Mouse (Mus musculus) granulocyte monocyte progenitor cell, adult 5-6 weeks (primary cell): Measurements from ENCODE around the gene Fbrs. TPM values are rescaled to one million over a fixed set of nuclear protein-coding genes. Genes with fewer than 3 reads are reported as not detected.
"Not testable (repeated sequence)": the region's sequence is repeated elsewhere in the genome, so short reads cannot be mapped to it uniquely, and the experiment has no call there.

ENCODE experiments used
- ATAC-seq: replicated peaks from 2 replicates; pipeline ENCODE4 v1.8.0; 2016; ENCODE audit warnings: mild to moderate bottlenecking, moderate TSS enrichment, inconsistent platforms; ENCODE audit not compliant: poor library complexity, severe bottlenecking
- total RNA-seq, 2 experiments: library from RNA; stranded (forward) in 1 of 2; stranded (reverse) in 1 of 2; fragments of 200-712, 200-1000 nt in 1 of 2; fragments of >200 nt in 1 of 2; fragmentation: Nextera tagmentation in 1 of 2; gene quantifications; 2 replicates each; pipeline ENCODE4 v1.2.3; 2014 to 2017

Fbrs gene
- total RNA-seq, 2 experiments from 2014 or later, result 21.9 to 132 TPM

DNA sequence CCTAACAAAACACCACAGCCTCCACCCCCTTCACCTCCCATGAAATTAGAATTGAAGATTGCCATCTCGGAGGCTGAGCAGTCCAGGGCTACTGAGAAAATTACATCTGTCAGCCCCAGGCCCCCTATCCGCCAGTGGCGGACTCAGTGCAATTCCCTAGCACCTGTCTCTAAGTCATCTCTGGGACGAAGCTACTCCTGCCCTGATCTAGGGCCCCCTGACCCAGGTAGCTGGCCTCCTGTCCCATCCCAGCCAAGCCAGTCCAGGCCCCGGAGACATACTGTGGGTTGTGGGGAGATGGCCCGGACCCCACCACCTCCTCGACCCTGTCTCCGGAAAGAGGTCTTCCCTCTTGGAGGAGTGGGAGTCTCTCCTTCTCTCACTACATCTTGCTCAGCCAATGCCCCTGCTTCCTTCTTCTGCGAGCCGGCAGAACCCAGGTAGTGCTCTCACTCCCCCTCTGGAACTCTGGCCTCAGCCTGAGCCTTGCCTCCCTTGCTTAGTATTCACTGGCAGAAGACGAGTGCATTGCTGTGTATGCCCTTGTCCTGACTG lies 3.7 kb upstream of the Fbrs start:
- no peak for ATAC-seq

DNA sequence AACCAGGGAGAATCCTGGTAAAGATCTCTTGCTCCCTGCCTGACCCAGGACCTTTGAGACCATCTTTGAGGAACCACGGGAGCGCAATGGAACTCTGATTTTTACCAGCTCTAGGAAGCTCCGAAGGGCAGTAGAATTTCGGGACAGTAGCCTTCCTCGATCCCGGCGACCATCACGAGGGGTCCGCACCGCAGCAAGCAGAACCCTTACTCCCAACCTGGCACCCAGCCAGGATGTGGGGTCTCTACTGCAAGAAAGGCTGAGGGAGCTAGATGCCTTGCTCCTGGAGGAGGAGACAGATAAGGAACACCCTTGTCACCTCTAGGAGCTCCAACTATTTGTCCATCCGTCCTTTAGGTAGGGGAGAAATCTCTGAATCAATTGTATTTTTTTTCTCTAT lies 2.7 kb upstream of the Fbrs start:
- ATAC-seq, result no peak

- ATAC-seq, result no peak
Observed at GRCm38 (mm10) chr7:127476855-127477254, 2.1 kb upstream of the Fbrs start.

DNA sequence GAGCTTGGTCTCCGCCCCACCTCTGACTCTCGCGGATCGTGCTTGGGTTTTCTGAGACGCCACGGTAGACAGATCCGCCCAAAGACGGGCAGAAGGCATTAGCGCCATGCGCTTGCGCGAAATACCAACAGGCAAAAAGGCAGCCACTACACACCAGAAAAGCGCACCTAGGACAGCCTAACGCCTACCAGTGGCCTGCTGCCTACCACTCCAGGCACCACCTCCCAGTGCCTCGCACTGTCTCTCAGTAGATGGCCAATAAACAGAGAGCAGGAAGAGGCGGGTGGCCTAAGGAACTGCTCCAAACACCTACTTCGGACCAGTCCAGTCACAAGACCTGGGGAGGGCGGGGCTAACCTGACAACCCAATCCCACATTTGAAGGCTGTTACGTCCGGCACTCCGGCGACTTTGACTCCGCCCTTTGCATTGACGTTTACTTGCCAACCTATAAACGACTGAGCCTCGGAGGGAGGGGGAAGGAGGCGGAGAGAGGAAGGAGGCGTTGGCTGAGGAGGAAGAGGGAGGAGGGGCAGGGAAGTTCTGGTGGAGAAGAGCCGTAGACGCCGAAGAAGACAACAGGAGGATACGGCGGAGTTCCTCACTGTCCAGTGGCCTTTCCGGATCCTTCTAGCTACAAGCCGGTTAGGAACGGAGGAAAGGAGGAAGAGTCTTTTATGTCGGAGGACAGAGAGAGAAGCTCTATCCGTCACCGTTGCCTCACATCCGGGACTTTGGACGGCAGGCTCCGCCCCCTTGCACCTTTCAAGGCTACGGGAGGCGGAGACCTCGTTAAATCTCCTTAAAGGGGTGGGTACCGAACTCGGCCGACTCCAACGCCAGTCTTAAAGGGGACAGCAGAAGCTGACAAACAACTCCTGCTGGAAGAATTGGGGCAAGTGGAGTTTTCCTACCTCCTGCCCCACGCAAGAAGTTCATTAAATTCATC lies 1.0 kb upstream of the Fbrs start:
- ATAC-seq, result peak; percentile 74

- no peak for ATAC-seq
Observed at GRCm38 (mm10) chr7:127479318-127480225, 573 bp downstream of the Fbrs start.

- peak; percentile 24 for ATAC-seq
Observed at GRCm38 (mm10) chr7:127480321-127480720, 1.3 kb downstream of the Fbrs start.

DNA sequence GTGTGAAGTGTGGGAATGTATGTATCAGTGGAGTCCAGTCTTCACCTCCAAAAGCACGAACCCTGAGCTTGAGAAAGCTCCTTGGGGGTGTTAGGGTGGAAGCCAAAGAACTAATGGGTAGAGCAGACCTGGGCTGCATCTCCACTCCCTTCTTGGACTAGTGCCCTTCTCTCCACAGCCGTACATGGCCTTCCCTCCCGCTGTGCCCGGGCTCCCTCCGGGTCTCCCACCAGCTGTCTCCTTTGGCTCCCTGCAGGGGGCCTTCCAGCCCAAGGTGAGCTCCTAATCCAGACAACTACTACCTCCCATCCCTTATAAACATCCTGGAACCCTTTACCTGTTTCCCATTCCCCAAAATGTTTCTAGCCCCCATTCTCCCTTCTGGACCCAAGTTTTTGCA lies 6.4 kb downstream of the Fbrs start:
- no peak for ATAC-seq

DNA sequence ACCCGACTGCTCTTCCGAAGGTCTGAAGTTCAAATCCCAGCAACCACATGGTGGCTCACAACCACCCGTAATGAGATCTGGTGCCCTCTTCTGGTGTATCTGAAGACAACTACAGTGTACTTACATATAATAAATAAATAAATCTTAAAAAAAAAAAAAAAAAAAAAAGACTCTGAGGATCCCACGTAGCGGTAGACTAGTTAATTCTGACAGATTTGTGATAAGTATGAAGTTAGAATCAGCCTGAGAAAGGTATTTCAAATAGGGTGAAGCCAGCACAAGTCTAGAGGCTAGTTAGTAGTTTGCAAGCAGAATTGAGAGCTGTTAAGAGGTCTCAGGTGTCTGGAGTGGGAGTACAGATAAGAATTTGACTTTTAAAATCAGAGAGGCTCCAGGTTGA lies 9.4 kb downstream of the Fbrs start:
- not testable (repeated sequence) for ATAC-seq

DNA sequence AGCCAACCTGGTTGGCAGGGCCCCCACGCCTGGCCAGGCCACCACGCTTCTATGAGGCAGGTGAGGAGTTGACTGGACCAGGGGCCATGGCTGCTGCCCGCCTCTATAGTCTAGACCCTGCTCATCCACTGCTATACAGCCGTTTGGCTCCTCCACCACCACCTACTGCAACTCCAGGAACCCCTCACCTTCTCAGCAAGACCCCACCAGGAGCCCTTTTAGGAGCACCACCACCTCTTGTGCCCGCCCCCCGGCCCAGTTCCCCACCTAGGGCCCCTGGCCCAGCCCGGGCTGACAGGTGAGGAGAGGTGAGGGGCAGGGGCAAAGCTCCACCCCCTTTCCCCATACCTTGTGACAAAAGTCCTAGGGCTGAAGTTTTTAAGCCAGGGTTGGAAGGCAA lies 11.0 kb downstream of the Fbrs start:
- ATAC-seq, result no peak

GRCm38 (mm10) chr7:127491846-127492245 lies 12.8 kb downstream of the Fbrs start:
- no peak for ATAC-seq

DNA sequence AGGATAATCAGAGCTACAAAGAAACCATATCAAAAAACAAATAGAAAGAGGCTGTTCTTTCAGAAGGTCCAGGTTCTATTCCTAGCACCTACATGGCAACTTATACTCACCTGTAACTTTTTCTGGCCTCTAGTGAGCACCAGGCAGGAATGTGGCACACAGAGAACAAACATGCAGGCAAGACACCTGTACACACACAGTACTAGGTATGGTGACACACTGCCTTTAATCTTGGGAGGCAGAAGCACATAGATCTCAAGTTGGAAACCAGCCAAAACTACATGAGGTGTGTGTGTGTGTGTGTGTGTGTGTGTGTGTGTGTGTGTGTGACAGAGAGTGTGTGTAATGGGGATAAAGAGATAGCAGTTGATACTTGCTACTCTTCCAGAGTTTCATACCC lies 15.6 kb downstream of the Fbrs start:
- ATAC-seq, result no peak

GRCm38 (mm10) chr7:127497382-127497781 lies 18.4 kb downstream of the Fbrs start:
- ATAC-seq, result no peak

- no peak for ATAC-seq
Observed at GRCm38 (mm10) chr7:127498407-127498806, 19.4 kb downstream of the Fbrs start.

DNA sequence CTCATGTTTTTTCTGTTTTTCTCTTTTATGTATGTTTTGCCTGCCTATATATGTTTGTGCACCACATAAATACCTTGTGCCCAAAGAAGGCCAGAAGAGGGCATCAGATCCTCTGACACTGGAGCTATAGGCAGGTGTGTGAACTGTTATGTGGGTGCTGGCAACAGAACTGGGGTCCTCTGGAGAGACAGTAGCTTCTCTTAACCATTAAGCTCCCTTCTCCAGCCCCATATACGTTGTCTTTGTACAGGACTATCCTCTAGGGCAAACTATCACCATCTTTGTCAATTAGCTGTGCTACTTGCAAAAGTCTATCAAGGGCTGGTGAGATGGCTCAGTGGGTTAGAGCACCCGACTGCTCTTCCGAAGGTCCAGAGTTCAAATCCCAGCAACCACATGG lies 29.3 kb downstream of the Fbrs start:
- ATAC-seq, result no peak

DNA sequence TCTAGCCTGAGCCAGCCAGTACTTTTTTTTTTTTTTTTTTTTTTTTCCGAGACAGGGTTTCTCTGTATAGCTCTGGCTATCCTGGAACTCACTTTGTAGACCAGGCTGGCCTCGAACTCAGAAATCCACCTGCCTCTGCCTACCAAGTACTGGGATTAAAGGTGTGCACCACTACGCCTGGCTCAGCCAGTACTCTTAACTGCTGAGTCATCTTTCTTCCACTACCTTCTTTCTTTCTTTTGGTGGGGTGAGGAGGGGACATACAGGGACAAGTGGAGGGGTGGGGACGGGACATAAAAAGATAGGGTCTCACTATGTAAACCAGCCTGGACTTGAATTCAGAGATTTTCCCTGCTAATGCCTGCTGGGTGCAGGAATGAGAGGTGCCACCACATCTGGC lies 30.8 kb downstream of the Fbrs start:
- ATAC-seq, result not testable (repeated sequence)

GRCm38 (mm10) chr7:127511241-127511640 lies 32.2 kb downstream of the Fbrs start:
- ATAC-seq, result no peak

GRCm38 (mm10) chr7:127511808-127512230 lies 32.8 kb downstream of the Fbrs start, which contains the start of gene Srcap:
Gene Srcap, plus strand, starts transcription at chr7:127511983.
- ATAC-seq, result peak; percentile 95

GRCm38 (mm10) chr7:127512231-127513015 lies 33.4 kb downstream of the Fbrs start:
- peak; percentile 74 for ATAC-seq

DNA sequence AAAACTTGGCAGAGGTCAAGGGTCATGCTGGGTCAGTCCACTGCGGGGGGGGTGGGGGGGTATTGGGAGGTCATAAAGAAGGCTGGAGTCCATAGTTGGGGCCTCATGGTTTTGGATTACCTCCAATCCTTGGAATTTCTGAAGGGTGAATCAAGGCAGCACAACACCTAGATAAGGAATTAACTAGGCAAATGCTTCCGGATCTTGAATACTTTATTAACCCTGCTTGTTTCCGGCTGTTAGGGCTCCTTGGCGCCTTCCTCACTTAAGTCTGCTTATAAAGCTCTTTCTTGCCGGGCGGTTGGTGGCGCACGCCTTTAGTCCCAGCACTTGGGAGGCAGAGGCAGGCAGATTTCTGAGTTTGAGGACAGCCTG lies 34.0 kb downstream of the Fbrs start:
- no peak for ATAC-seq

DNA sequence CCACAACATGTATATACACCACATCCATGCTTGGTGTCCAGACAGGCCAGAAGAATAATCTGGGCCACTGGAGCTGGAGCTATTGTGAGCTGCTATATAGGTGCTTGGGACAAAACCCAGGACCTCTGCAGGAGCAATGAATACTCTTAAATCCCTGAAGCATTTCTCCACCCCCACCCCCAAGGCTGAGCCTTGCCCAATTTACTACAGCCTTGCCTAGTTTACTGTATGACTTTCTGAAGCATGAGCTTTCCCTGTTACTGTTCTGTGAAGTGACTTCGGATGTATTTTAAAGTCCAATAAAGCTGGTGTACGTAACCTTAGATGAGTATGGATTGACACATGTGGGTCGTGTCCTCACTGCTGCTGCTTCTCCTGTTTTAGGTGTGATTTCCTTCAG lies 34.8 kb downstream of the Fbrs start:
- ATAC-seq, result no peak
